Mouse (Mus musculus) right cerebral cortex, adult 18-20 months (tissue): Measurements from ENCODE around the gene Rbl2.

Experiments used
- DNase-seq: peaks from one replicate; pipeline ENCODE4 v3.0.0; 2022; ENCODE audit warnings: mixed read lengths

Gene Rbl2

GRCm38 (mm10) chr8:91171605-91172004 lies 101.7 kb downstream of the Rbl2 start:
- DNase-seq = no peak
